Mouse (Mus musculus): ENCODE results near the gene Wfdc8. TPM values are rescaled to one million over a fixed set of nuclear protein-coding genes. Genes with fewer than 3 reads are reported as not detected.
"Not testable (repeated sequence)": the region's sequence is repeated elsewhere in the genome, so short reads cannot be mapped to it uniquely, and the experiment has no call there.

The Wfdc8 gene
- total RNA-seq (2021) (not detected), polyA plus RNA-seq (2012; rRNA removed) (not detected in 2 replicates)
- long read RNA-seq: 0 reads

GRCm38 (mm10) chr2:164613471-164613870 lies at the start of gene Wfdc8, which contains the start of gene Wfdc6b:
Gene Wfdc8 (minus strand): TSS chr2:164613626.
Gene Wfdc6b (plus strand): TSS chr2:164613522.
- H3K9ac ChIP-seq (ENCODE audit: low read depth, low read length); intact Hi-C loops (cut with DNase I); H3K79me2 ChIP-seq (replicated peaks; ENCODE audit: control insufficient read depth, insufficient read depth, low read length); H3K27ac ChIP-seq; H3K36me3 ChIP-seq (ENCODE audit: control insufficient read depth, insufficient read depth, low read length); H3K27me3 ChIP-seq (ENCODE audit: control insufficient read depth, insufficient read depth, low read length); H3K4me1 ChIP-seq (ENCODE audit: control insufficient read depth, insufficient read depth, low read length); H3K4me3 ChIP-seq: not testable (repeated sequence)
- DNase-seq: peak; percentile 40 to 58
- 44% methylated on average over 8 of the region's 8 CpGs for WGBS

DNA sequence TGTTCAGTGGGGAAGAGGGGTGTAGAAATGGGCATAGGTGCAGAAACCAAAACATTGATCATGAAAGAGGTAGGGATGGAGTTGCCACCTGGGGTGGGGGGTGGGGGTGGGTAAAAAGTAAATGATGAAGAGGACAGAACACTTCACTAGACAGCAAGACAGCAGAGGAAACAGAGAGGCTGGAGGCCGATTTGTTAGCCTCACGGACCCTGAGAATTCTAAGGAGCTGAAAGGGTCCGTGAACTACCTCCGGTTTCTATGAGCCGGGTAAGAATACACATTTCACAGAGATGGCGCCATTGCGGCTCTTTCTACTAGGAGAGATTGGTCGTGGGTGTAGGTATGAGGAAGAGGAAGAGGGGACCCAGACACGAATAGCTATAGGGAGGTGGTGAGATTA lies 43.1 kb upstream of the Wfdc8 start, which contains the start of gene Wfdc9:
Gene Wfdc9, minus strand, starts transcription at position 101 of the 400 bp plus-strand sequence.
- intact Hi-C loops (cut with DNase I): no loop called here

DNA sequence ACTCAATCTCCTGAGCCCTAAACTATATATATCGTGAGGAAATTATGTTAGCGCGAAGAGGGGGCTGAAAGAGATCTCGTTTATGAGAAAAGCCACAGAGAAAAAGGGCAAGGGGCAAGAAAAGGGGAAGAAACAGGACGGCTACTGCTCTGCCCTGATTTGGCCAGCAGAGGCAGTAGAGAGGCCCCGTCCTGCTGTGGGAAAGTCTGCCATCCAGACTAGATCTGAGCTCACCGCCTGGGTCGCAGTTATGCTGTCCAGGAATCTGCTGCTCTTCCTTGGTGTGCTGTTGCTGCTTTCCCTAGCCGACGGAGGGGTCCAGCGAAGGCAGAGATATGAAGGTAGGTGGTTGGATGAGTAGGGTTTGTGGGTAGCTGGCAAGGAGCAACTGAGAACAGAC lies 42.4 kb upstream of the Wfdc8 start, which contains the start of gene Wfdc10:
Gene Wfdc10, plus strand, starts transcription at position 189 of the 400 bp plus-strand sequence.
- intact Hi-C loops (cut with DNase I): no loop called here
- no peak within 1 kb of the TSS for H3K27ac ChIP-seq
- WGBS: 15% methylated on average over 11 of the region's 11 CpGs
- TF ChIP-seq CTCF (IDR thresholded peaks at IDR 0.05) (peak; percentile 83), EP300 (IDR thresholded peaks at IDR 0.05; ENCODE audit: insufficient read depth, low read depth, low read length) (no peak)
- H3K27me3 ChIP-seq (ENCODE audit: control insufficient read depth, insufficient read depth, low read length): no peaks in the 10 kb centered on the region
- no peak within 1 kb of the TSS for H3K4me3 ChIP-seq
- no peaks in the 10 kb centered on the region for H3K4me1 ChIP-seq (ENCODE audit: control insufficient read depth, insufficient read depth, low read length)
- no peaks in the 10 kb centered on the region for H3K36me3 ChIP-seq (ENCODE audit: control insufficient read depth, insufficient read depth, low read length)
- no peaks in the 10 kb centered on the region for H3K79me2 ChIP-seq (replicated peaks; ENCODE audit: control insufficient read depth, insufficient read depth, low read length)
- no peak within 1 kb of the TSS for H3K9ac ChIP-seq (ENCODE audit: low read depth, low read length)
- DNase-seq: peak; percentile 27 to 37

More for the DNA sequence above, 43.1 kb upstream of the Wfdc8 start, which contains the start of gene Wfdc9:
- H3K9ac ChIP-seq (ENCODE audit: low read depth, low read length): no peak within 1 kb of the TSS
- H3K4me3 ChIP-seq: no peak within 1 kb of the TSS
- DNase-seq: no peak
- no peak within 1 kb of the TSS for H3K27ac ChIP-seq
- no peaks in the 10 kb centered on the region for H3K27me3 ChIP-seq (ENCODE audit: control insufficient read depth, insufficient read depth, low read length)
- TF ChIP-seq CTCF (IDR thresholded peaks at IDR 0.05): no peak
- TF ChIP-seq POLR2A (IDR thresholded peaks at IDR 0.05; ENCODE audit: insufficient read depth, low read depth, low read length): no peak
- TF ChIP-seq EP300 (IDR thresholded peaks at IDR 0.05; ENCODE audit: insufficient read depth, low read depth, low read length): no peak
- no peaks in the 10 kb centered on the region for H3K36me3 ChIP-seq (ENCODE audit: control insufficient read depth, insufficient read depth, low read length)
- WGBS: 73% methylated on average over 9 of the region's 9 CpGs
- H3K4me1 ChIP-seq (ENCODE audit: control insufficient read depth, insufficient read depth, low read length): no peaks in the 10 kb centered on the region
- no peaks in the 10 kb centered on the region for H3K79me2 ChIP-seq (replicated peaks; ENCODE audit: control insufficient read depth, insufficient read depth, low read length)

GRCm38 (mm10) chr2:164641881-164642673 lies 28.7 kb upstream of the Wfdc8 start:
- H3K27me3 ChIP-seq (ENCODE audit: control insufficient read depth, insufficient read depth, low read length): no peaks in the 10 kb centered on the region
- H3K9ac ChIP-seq (ENCODE audit: low read depth, low read length): no peak overlapping the region
- H3K79me2 ChIP-seq (replicated peaks; ENCODE audit: control insufficient read depth, insufficient read depth, low read length): no peaks in the 10 kb centered on the region
- 67% methylated on average over 13 of the region's 13 CpGs for WGBS
- H3K4me3 ChIP-seq: no peak overlapping the region
- no peaks in the 10 kb centered on the region for H3K4me1 ChIP-seq (ENCODE audit: control insufficient read depth, insufficient read depth, low read length)
- no peaks in the 10 kb centered on the region for H3K36me3 ChIP-seq (ENCODE audit: control insufficient read depth, insufficient read depth, low read length)
- TF ChIP-seq CTCF (IDR thresholded peaks at IDR 0.05) (no peak), EP300 (IDR thresholded peaks at IDR 0.05; ENCODE audit: insufficient read depth, low read depth, low read length) (no peak), POLR2A (IDR thresholded peaks at IDR 0.05; ENCODE audit: insufficient read depth, low read depth, low read length) (no peak)
- intact Hi-C loops (cut with DNase I): no loop called here
- no peak for DNase-seq
- no peak overlapping the region for H3K27ac ChIP-seq

- 61% methylated on average over 7 of the region's 7 CpGs for WGBS
- peak in 1 of 2 experiments; percentile 8 for DNase-seq
- intact Hi-C loops (cut with DNase I): no loop called here
Observed at GRCm38 (mm10) chr2:164641129-164641528, 27.7 kb upstream of the Wfdc8 start.

GRCm38 (mm10) chr2:164638696-164639095 lies 25.3 kb upstream of the Wfdc8 start, which contains the start of gene Wfdc16:
Gene Wfdc16 (minus strand): TSS chr2:164638796.
- intact Hi-C loops (cut with DNase I): no loop called here
- DNase-seq: no peak
- no peak within 1 kb of the TSS for H3K27ac ChIP-seq
- H3K4me1 ChIP-seq (ENCODE audit: control insufficient read depth, insufficient read depth, low read length): no peaks in the 10 kb centered on the region
- H3K36me3 ChIP-seq (ENCODE audit: control insufficient read depth, insufficient read depth, low read length): no peaks in the 10 kb centered on the region
- WGBS: 84% methylated on average over 3 of the region's 3 CpGs
- H3K79me2 ChIP-seq (replicated peaks; ENCODE audit: control insufficient read depth, insufficient read depth, low read length): no peaks in the 10 kb centered on the region
- H3K27me3 ChIP-seq (ENCODE audit: control insufficient read depth, insufficient read depth, low read length): no peaks in the 10 kb centered on the region
- no peak within 1 kb of the TSS for H3K4me3 ChIP-seq
- no peak within 1 kb of the TSS for H3K9ac ChIP-seq (ENCODE audit: low read depth, low read length)
- no peak for TF ChIP-seq POLR2A (IDR thresholded peaks at IDR 0.05; ENCODE audit: insufficient read depth, low read depth, low read length)
- TF ChIP-seq CTCF (IDR thresholded peaks at IDR 0.05): no peak
- no peak for TF ChIP-seq EP300 (IDR thresholded peaks at IDR 0.05; ENCODE audit: insufficient read depth, low read depth, low read length)

More at GRCm38 (mm10) chr2:164641129-164641528, 27.7 kb upstream of the Wfdc8 start:
- Histone ChIP-seq H3K4me3 (no peak overlapping the region), H3K9ac (ENCODE audit: low read depth, low read length) (no peak overlapping the region), H3K36me3 (ENCODE audit: control insufficient read depth, insufficient read depth, low read length) (no peaks in the 10 kb centered on the region), H3K27ac (no peak overlapping the region), H3K79me2 (replicated peaks; ENCODE audit: control insufficient read depth, insufficient read depth, low read length) (no peaks in the 10 kb centered on the region), H3K4me1 (ENCODE audit: control insufficient read depth, insufficient read depth, low read length) (no peaks in the 10 kb centered on the region), H3K27me3 (ENCODE audit: control insufficient read depth, insufficient read depth, low read length) (no peaks in the 10 kb centered on the region)
- no peak for TF ChIP-seq POLR2A (IDR thresholded peaks at IDR 0.05; ENCODE audit: insufficient read depth, low read depth, low read length)
- TF ChIP-seq CTCF (IDR thresholded peaks at IDR 0.05): no peak
- no peak for TF ChIP-seq EP300 (IDR thresholded peaks at IDR 0.05; ENCODE audit: insufficient read depth, low read depth, low read length)

All from heart, adult 2 months (tissue).